Mouse (Mus musculus) embryonic fibroblast, embryonic 13.5 days (primary cell): ENCODE results near the gene Agtr1b. TPM values are rescaled to one million over a fixed set of nuclear protein-coding genes. Genes with fewer than 3 reads are reported as not detected.

Experiments
- H3K27ac ChIP-seq: 2 replicates; pipeline ENCODE4 v1.5.1; 2012; ENCODE audit warnings: low read length, control low read depth, inconsistent platforms; ENCODE audit not compliant: insufficient read depth
- H3K4me1 ChIP-seq: 2 replicates; pipeline ENCODE4 v1.6.1; 2011; ENCODE audit warnings: low read length; ENCODE audit not compliant: control insufficient read depth, insufficient read depth
- H3K4me3 ChIP-seq: 2 replicates; pipeline ENCODE4 v1.5.1; 2011; ENCODE audit warnings: mild to moderate bottlenecking, control low read depth, low read length; ENCODE audit not compliant: insufficient read depth
- CTCF ChIP-seq: IDR thresholded peaks from 2 replicates; pipeline ENCODE4 v1.5.1; 2011; ENCODE audit warnings: mild to moderate bottlenecking, control low read depth, low read length, moderate library complexity, borderline replicate concordance; ENCODE audit not compliant: insufficient read depth
- POLR2A ChIP-seq: IDR thresholded peaks from 2 replicates; pipeline ENCODE4 v1.6.1; 2011; ENCODE audit warnings: low read depth, mild to moderate bottlenecking, control low read depth, low read length, moderate library complexity
- polyA plus RNA-seq: library from polyadenylated mRNA; stranded (reverse); fragments of >200 nt; gene quantifications from 2 replicates; pipeline ENCODE4 v1.2.4, GENCODE M21; 2011; ENCODE audit warnings: low read depth; ENCODE audit not compliant: missing spikeins, insufficient read length

Gene Agtr1b
- polyA plus RNA-seq, 1 experiment = not detected

DNA sequence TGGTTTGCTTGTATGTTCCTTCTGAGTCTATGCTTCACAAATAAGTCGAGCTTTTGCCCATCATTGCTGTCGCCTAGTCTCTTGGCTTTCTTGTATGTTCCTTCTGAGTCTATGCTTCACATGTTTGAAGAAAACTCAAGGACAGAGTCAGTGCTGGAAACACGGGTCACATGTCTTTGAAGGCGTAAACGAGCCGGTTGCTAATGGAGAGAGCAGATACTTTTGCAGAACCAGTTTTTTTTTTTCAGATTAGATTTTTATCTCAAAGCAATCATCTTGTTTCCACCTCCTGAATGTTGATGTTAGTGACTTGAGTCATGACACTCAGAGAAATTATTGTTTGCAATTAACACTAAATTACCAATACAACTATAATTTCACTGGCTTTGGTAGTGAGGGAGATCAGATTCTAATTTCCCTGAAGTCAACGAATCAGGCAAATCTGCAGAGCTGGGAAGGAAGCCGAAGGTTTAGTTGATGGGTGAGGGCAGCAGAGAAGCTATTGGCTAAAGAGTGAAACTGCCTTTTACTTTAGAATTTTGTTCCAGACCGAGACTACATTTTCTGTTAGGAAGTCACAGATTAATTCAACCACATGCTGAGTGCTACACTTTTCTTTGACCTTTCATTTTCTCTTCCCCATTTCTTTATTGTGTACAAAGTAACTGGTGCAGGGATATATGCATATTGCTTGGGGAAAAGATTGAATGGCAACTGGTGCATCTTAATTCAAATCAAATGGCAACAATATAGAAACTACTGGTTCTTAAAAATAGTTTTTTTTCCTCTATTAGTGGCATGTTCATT is 72.2 kb downstream of the Agtr1b start:
- no peak overlapping the region for H3K27ac ChIP-seq
- H3K4me1 ChIP-seq = no peaks in the 10 kb centered on the region
- H3K4me3 ChIP-seq = no peak overlapping the region
- TF ChIP-seq CTCF (no peak), POLR2A (no peak)

GRCm38 (mm10) chr3:20291370-20291769 is 75.6 kb downstream of the Agtr1b start:
- TF ChIP-seq POLR2A (no peak), CTCF (no peak)
- no peaks in the 10 kb centered on the region for H3K4me1 ChIP-seq
- no peak overlapping the region for H3K4me3 ChIP-seq
- H3K27ac ChIP-seq = no peak overlapping the region

GRCm38 (mm10) chr3:20288761-20289160 is 78.2 kb downstream of the Agtr1b start:
- TF ChIP-seq POLR2A = no peak
- TF ChIP-seq CTCF = no peak
- H3K27ac ChIP-seq = no peak overlapping the region
- no peak overlapping the region for H3K4me3 ChIP-seq
- H3K4me1 ChIP-seq = no peaks in the 10 kb centered on the region

DNA sequence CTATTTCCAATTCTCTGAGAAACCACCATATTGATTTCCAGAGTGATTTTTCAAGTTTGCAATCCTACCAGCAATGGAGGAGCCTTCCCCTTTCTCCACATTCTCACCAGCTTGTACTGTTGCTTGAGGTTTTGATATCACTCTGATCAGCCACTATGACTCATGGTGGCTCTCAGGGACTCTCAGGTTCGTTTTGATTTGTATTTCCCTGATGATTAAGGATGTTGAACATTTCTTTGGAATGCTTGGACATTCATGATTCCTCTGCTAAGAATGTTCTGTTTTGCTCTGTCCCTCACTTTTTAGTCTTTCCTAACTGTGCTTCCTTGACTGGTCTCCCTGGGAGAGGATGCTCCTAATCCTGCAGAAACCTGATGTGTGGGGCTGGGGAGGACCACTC is 85.2 kb downstream of the Agtr1b start:
- TF ChIP-seq CTCF = no peak
- TF ChIP-seq POLR2A = no peak
- H3K27ac ChIP-seq = peak overlapping the region; percentile 67; the same call in 1 of the 2 replicates
- no peak overlapping the region for H3K4me3 ChIP-seq
- peaks cover 4% of the 10 kb centered on the region for H3K4me1 ChIP-seq

GRCm38 (mm10) chr3:20275633-20276032 is 91.3 kb downstream of the Agtr1b start, which contains the start of gene Cpb1:
Cpb1 (minus strand) TSS chr3:20275733.
- Histone ChIP-seq H3K4me3 (no peak within 1 kb of the TSS), H3K4me1 (no peaks in the 10 kb centered on the region; the same call in 1 of the 2 replicates), H3K27ac (peak within 1 kb of the TSS; percentile 11; the same call in 1 of the 2 replicates)
- no peak for TF ChIP-seq POLR2A
- TF ChIP-seq CTCF = no peak

Other genes starting within 250 kb of the Agtr1b start
- 75.1 and 89.4 TPM in 2 replicates for gene Gyg, start 211.9 kb downstream of the Agtr1b start, polyA plus RNA-seq
- not detected in 2 replicates for gene Cpa3, start 125.0 kb downstream of the Agtr1b start, polyA plus RNA-seq
- gene Cpb1, start 91.4 kb downstream of the Agtr1b start, polyA plus RNA-seq = 0.89 TPM in 1 of 2 replicates, not detected in the other